Comparison of ENCODE assay signal across 18 mouse cellular contexts in genomic region chr3:129552370-129552769, GRCm38 (mm10). TPM values are rescaled to one million over a fixed set of nuclear protein-coding genes. Genes with fewer than 3 reads are reported as not detected.
DNase-seq lines count a peak whose midpoint lies in the region; ATAC-seq and TF ChIP-seq lines count a peak whose summit lies in the region.
"Had no signal": no experiment of that assay in that cellular context is flagged by ENCODE, and none has a peak within 500 bp of the region (broad histone marks: within the 10 kb centered on the region; RNA-seq: fewer than 3 reads in every experiment).

No protein-coding gene starts in this region.

- H3K4me1 ChIP-seq in kidney, postnatal 0 days (replicated peaks; ENCODE audit: insufficient read depth, low read length) = peaks cover 10% of the 10 kb centered on the region; the same call in 1 of the 2 replicates
- peaks cover 26 to 29% of the 10 kb centered on the region in 2 experiments for H3K4me1 ChIP-seq in ES-E14 (ENCODE audit: control insufficient read depth in 2 of 2, insufficient read depth in 2 of 2, low read length in 2 of 2, poor library complexity in 1 of 2)
- H3K4me1 ChIP-seq in megakaryocyte, embryonic 14.5 days = peaks cover 53% of the 10 kb centered on the region
- H3K4me1 ChIP-seq: hindbrain, embryonic 12.5 days had no signal

- H3K4me3 ChIP-seq in kidney, postnatal 0 days (replicated peaks; ENCODE audit: low read depth, low read length) = no peak overlapping the region
- H3K4me3 ChIP-seq in ES-E14 (ENCODE audit: insufficient read depth in 1 of 2, low read depth in 1 of 2, low read length in 2 of 2, poor library complexity in 1 of 2, severe bottlenecking in 1 of 2) = peak overlapping the region; percentile 34 to 47
- peak overlapping the region; percentile 59 for H3K4me3 ChIP-seq in megakaryocyte, embryonic 14.5 days (replicated peaks)
- H3K4me3 ChIP-seq: embryonic facial prominence, embryonic 10.5 days; gastrocnemius, adult 2 months; heart, embryonic 10.5 days; hindbrain, embryonic 12.5 days; left cerebral cortex, adult 2 months; liver, embryonic 12.5 days; myocyte had no signal

- no peaks in the 10 kb centered on the region for H3K36me3 ChIP-seq in kidney, postnatal 0 days (ENCODE audit: insufficient read depth, low read length)
- peaks cover 21% of the 10 kb centered on the region for H3K36me3 ChIP-seq in ES-E14 (ENCODE audit: control insufficient read depth, insufficient read depth, low read length, poor library complexity, severe bottlenecking)
- peaks cover 60% of the 10 kb centered on the region for H3K36me3 ChIP-seq in megakaryocyte, embryonic 14.5 days (replicated peaks; ENCODE audit: low read length)

- ATAC-seq in kidney, postnatal 0 days (replicated peaks; ENCODE audit: low FRiP score, low read depth) = no peak

- peak overlapping the region; percentile 55 for H3K27ac ChIP-seq in kidney, postnatal 0 days
- peak overlapping the region; percentile 78 for H3K27ac ChIP-seq in ES-E14 (ENCODE audit: insufficient read depth, low read depth, low read length, poor library complexity, severe bottlenecking)
- H3K27ac ChIP-seq: embryonic facial prominence, embryonic 10.5 days; gastrocnemius, adult 2 months; heart, embryonic 10.5 days; hindbrain, embryonic 12.5 days; left cerebral cortex, adult 2 months; macrophage had no signal

- H3K27me3 ChIP-seq in kidney, postnatal 0 days (ENCODE audit: insufficient read depth, low read length) = no peaks in the 10 kb centered on the region
- H3K27me3 ChIP-seq in megakaryocyte, embryonic 14.5 days (replicated peaks) = no peaks in the 10 kb centered on the region
- H3K27me3 ChIP-seq: hindbrain, embryonic 12.5 days; liver, embryonic 12.5 days had no signal

- no peak for DNase-seq in kidney, postnatal 0 days (ENCODE audit: low spot score)
- DNase-seq in kidney, adult 18-20 months = no peak
- DNase-seq in ES-E14 (ENCODE audit: low read depth, low spot score) = no peak
- peak; percentile 26 to 41 for DNase-seq in thymus, postnatal 10 days (ENCODE audit: low spot score in 2 of 2)
- no peak for DNase-seq in urinary bladder, postnatal 10 days (ENCODE audit: low spot score)
- no peak for DNase-seq in gastrocnemius, adult 18-20 months (ENCODE audit: low spot score)
- no peak for DNase-seq in adrenal gland, postnatal 25 days
- DNase-seq: cerebellum, adult 2 months; gastrocnemius, adult 2 months; kidney, postnatal 25 days had no signal

- in situ Hi-C loops in ES-E14 (cut with MboI; ENCODE audit: low sequenced_read_pairs in 2 of 2, unreplicated experiment in 2 of 2) = no loop called here

- H3K9ac ChIP-seq in kidney, postnatal 0 days (ENCODE audit: low read depth, low read length) = no peak overlapping the region
- peak overlapping the region; percentile 64; the same call in 1 of the 2 replicates for H3K9ac ChIP-seq in ES-E14 (ENCODE audit: insufficient read depth, low read depth, low read length, poor library complexity, severe bottlenecking)
- H3K9ac ChIP-seq: hindbrain, embryonic 12.5 days; liver, embryonic 12.5 days had no signal

- H3K4me2 ChIP-seq in kidney, postnatal 0 days (ENCODE audit: low read length) = 0 out of 2 replicates have a peak overlapping the region, but pooled peaks have one; percentile 9
- H3K4me2 ChIP-seq: hindbrain, embryonic 12.5 days had no signal

- TF ChIP-seq CTCF in kidney, postnatal 0 days (IDR thresholded peaks at IDR 0.05; ENCODE audit: low read depth) = no peak

- no peaks in the 10 kb centered on the region for H3K9me3 ChIP-seq in kidney, postnatal 0 days (replicated peaks; ENCODE audit: low read length)
- no peaks in the 10 kb centered on the region for H3K9me3 ChIP-seq in ES-E14 (ENCODE audit: control insufficient read depth, insufficient read depth, low read depth, low read length)
- H3K9me3 ChIP-seq in megakaryocyte, embryonic 14.5 days = no peaks in the 10 kb centered on the region
- H3K9me3 ChIP-seq: embryonic facial prominence, embryonic 10.5 days; heart, embryonic 10.5 days; hindbrain, embryonic 12.5 days; liver, embryonic 12.5 days had no signal

- 52% methylated on average over 6 of the region's 6 CpGs for WGBS in kidney, postnatal 0 days

TF ChIP-seq in ES-E14, 5 proteins besides CTCF, POLR2A, EP300 and RAD21:
- TF ChIP-seq HCFC1 (IDR thresholded peaks at IDR 0.05; ENCODE audit: borderline replicate concordance, insufficient read depth, low read length) (no peak), ZC3H11A (IDR thresholded peaks at IDR 0.05; ENCODE audit: borderline replicate concordance, low read depth, low read length) (no peak), ZNF384 (IDR thresholded peaks at IDR 0.05; ENCODE audit: low read depth, low read length) (no peak), MAFK (IDR thresholded peaks at IDR 0.05; ENCODE audit: insufficient read depth, low read depth, low read length) (no peak), CHD2 (IDR thresholded peaks at IDR 0.05; ENCODE audit: low read depth, low read length) (no peak)

RNA-seq across cellular contexts. Expression of gene Elovl6, which starts 20.2 kb away (rescaled TPM):
- polyA plus RNA-seq in kidney, postnatal 0 days (2015; fragmentation: Nextera tagmentation; extraction: Ambion mirVana) = 34.2 and 37.0 TPM in 2 replicates
- 109 and 118 TPM in 2 replicates for total RNA-seq in ES-E14 (2012; rRNA removed)
- 2.1 TPM in 1 of 2 replicates, not detected in the other for polyA plus RNA-seq in megakaryocyte, embryonic 14.5 days (2012; ENCODE audit: insufficient read depth, low replicate concordance)
- total RNA-seq in gastrocnemius, adult 18-20 months (2021) = under 1 TPM; 0.39 to 0.62 TPM
- 46.0 and 73.5 TPM in 2 replicates for total RNA-seq in adrenal gland, postnatal 25 days (2021)

Comparison
In these comparisons a context has a peak if more than half of its experiments do, and no peak if none do; other contexts are left out.
1. DNase-seq: peak in thymus, postnatal 10 days (2 of 2); none in kidney, postnatal 0 days (single experiment), kidney, adult 18-20 months (single experiment), ES-E14 (single experiment), urinary bladder, postnatal 10 days (single experiment), gastrocnemius, adult 18-20 months (single experiment) and adrenal gland, postnatal 25 days (single experiment).
2. RNA of gene Elovl6, which starts 20.2 kb away (total RNA-seq): 109 to 118 TPM in ES-E14 and 46.0 to 73.5 TPM in adrenal gland, postnatal 25 days; 0.39 to 0.62 TPM in gastrocnemius, adult 18-20 months; every median in the first group is over 10 times any median in the second.